Mouse (Mus musculus) liver, adult 2 months (tissue): ENCODE measurements at regions not wholly inside any gene's neighbourhood (a gene's known extent, or its start where the extent isn't known, plus 50 kb on each side); places are given as distances from the start of the nearest gene placed in this dataset.
A peak's percentile ranks its signal among the peaks of the same experiment; 100 is the strongest.

Experiments
- CTCF ChIP-seq: fragments of 200-500 bp; IDR thresholded peaks from 2 replicates; pipeline ENCODE4 v1.5.1; 2011; ENCODE audit warnings: low read depth, low read length, control low read depth
- POLR2A ChIP-seq: fragments of 200-500 bp; IDR thresholded peaks from 2 replicates; pipeline ENCODE4 v1.6.1; 2011; ENCODE audit warnings: low read length, control low read depth; ENCODE audit not compliant: insufficient read depth; ENCODE audit errors: extremely low read depth

GRCm38 (mm10) chr4:131239132-131239531 is 294.9 kb downstream of the Matn1 start:
- peak; percentile 46 for TF ChIP-seq CTCF
- no peak for TF ChIP-seq POLR2A
